Mouse (Mus musculus) adrenal gland, adult (tissue): Measurements from ENCODE around the gene 6030468B19Rik.

ENCODE experiments used
- DNase-seq, 2 experiments: peaks; one replicate each; pipeline ENCODE4 v3.0.0; 2022 to 2023; ENCODE audit warnings: low spot score in 1 of 2; ENCODE audit not compliant: inconsistent age in 2 of 2

The 6030468B19Rik gene

GRCm38 (mm10) chr11:117852875-117853274 lies 55.4 kb downstream of the 6030468B19Rik start:
- no peak for DNase-seq

DNA sequence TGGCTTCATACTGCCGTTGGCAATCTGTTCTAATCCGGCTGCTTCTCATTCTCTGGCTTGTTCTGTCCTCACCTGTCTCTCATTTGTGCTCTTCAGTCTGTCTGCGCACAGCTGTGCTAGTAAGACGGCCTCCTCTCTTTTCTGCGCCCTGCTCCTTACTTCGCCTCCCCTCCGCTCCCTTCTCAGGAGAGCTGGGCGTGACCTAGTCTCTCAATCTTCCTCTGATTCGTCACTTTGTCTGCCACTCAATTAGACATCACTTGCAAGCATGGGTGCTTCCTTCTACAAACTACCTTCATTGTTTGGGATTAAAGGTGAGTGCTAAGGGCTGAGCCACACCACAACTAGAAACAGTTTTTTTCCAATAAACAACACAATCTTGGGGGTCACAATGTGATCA lies 56.8 kb downstream of the 6030468B19Rik start:
- DNase-seq: no peak

DNA sequence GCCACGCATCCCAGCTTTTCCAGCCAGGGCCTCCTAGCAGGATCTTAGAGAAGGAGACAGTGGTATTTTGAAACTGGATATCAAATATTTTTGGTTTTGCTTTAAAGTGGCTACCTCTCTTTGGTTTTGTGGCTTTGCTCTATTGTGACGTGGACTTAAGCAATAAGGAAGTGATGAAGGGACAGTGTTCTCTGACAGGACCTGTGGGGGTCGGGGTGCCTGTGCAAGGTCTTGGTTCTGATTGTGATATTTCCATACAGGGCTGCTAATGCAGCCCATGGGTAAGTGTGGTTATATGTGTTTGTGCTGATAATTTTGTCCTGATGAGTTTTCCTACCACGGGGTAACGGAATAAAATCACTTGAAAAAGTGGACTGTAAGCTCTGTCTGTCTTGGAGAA lies 57.9 kb downstream of the 6030468B19Rik start:
- DNase-seq: no peak

DNA sequence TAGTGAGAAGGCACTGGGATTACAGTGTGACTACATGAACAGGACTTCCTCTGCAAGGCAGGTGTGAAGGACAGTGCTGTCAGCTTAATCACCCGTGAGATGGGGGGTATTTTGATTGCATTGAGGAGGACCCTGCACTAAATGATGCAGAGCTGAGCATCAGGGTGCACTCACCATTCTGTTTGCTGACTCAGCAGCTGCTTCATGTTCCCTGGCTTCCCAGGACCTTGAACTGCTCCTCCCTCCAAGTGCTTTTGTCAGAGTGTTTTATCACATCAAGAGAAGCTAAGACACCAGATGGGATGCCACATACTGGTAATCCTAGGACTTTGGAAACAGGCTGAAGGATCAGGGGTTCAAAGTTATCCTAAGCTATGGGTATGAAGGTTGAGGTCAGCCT lies 58.5 kb downstream of the 6030468B19Rik start:
- DNase-seq: no peak
